Mouse (Mus musculus) cerebellum, postnatal 25 days (tissue): ENCODE results near the gene Eef1akmt3.

Experiments
- DNase-seq, 2 experiments: peaks; one replicate each; pipeline ENCODE4 v3.0.0; 2021; ENCODE audit warnings: mixed read lengths in 2 of 2

Gene Eef1akmt3

DNA sequence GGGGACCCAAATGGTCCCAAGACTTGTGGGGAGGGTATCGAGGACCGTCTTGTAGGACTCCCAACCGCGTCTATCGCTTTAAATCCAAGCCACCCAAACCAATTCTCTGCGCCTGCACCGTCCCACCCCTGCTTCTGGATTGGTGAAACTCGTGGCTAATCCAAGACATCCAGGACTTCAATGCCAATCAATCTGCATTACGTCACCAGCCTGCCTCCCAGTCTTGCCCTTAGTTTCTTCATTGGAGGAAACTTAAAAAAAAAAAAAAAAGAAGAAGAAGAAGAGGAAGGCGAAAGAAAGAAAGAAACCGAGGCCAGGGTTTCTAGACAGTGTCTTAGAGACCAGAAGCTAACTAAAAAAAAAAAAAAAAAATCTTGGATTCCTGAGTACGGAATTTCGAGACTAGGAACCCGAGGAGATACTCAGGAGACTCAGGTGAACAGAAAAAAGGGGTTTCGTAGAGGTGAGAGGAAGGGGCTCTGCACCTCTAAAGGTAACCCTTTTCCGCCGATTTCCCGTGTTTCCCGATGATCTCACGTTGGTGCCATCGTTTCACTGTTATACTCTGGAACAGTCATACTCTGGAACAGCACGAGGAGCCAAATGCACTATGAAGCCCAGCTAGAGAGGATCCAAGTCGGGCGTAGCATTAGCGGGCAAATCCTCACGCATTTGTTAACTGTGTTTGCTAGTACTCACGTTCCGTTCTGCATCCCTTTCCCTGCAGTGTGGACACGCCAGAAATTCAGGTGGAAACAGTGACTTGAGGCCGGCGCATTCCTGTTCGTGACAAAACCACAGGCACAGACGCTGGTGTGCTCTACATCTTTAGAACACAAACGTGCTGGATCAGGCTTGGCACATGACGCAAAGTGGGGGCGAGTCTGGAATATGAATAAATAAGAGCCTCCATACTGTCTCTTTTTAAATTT lies 29.1 kb upstream of the Eef1akmt3 start, which contains the start of gene Tspan31:
Gene Tspan31, minus strand, starts transcription at position 75 of the 932 bp plus-strand sequence.
- peak; percentile 87 to 92 for DNase-seq

DNA sequence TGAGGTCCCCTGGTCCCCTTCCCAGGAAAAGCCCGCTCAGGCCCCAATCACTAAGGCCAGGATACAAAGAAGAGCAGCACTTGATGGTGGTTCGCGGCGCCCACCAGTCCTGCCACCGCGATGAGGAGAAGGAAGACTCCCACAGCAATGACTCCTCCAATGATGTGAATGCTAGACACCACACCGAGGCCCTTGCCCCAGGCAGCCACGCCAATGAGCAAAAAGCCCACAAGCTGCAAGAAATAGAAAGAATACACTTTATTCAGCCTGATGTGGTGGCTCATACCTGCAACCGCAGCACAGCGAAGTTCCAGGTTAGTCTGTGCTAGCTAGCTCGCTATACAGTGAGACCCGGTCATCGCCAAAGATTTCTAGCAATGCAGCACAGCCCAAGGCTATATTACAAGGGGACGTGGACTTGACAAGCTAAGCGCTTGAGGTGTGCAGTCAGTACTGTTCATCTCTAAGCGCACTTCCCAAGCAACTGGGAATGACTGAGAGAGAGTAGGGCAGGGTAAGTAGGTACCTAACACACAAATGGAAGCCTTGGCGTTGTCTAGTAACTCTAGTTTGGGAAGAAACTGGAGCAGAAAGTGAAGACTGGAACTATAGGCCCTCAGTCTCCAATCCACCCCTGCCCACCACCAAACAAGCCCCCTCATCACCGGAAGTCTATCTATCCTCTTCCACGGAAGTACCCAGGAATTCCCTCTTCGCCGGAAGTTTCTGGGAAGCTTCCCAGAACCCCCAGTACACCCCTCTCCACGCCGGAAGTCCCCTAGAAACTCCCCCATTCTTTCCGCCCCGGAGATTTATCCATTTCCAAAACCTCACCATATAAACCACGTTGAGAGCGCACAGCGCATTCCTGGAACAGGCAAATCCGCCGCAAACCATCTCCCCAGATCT lies 28.2 kb upstream of the Eef1akmt3 start:
- DNase-seq, result peak in 1 of 2 experiments; percentile 29

DNA sequence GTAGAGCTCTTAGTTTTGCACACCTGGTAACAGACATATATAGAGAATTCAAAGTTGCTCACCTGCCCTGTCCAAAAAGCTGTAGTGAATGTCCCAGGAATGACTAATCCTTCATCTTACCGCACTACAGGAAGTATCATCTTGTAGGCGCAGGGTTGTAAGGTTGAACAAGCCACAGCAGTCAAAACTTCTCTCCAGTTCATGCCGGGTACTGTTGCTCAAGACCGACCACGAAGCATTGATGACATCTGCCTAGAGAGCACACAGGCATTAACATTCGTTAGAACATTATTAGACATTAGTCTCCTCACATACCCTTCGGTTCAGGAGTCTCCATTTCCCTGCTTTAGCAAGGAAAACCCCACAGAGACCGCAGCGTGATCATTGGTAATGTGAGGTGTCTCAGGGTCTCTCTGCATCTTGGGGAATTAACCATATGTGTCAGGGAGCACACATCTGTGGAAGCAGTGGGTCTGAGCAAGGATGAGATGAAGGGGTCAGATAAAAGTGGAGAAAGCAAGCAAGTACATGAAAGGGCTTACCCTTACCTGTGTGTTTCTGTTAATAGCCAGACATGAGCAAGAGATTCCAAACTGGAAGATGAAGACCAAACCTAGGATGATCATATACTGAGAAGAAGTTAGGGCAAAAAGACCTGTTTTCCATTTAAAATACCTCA lies 27.2 kb upstream of the Eef1akmt3 start:
- DNase-seq, result no peak

GRCm38 (mm10) chr10:127066519-127067018 lies 25.3 kb upstream of the Eef1akmt3 start:
- no peak for DNase-seq

GRCm38 (mm10) chr10:127065981-127066380 lies 24.7 kb upstream of the Eef1akmt3 start:
- no peak for DNase-seq

GRCm38 (mm10) chr10:127063913-127064870 lies 22.9 kb upstream of the Eef1akmt3 start:
- DNase-seq, result peak in 1 of 2 experiments; percentile 43

GRCm38 (mm10) chr10:127063239-127063872 lies 22.0 kb upstream of the Eef1akmt3 start, which contains the start of gene Cdk4:
Gene Cdk4, plus strand, starts transcription at chr10:127063534.
- DNase-seq, result peak; percentile 100

GRCm38 (mm10) chr10:127062503-127062902 lies 21.2 kb upstream of the Eef1akmt3 start:
- no peak for DNase-seq

DNA sequence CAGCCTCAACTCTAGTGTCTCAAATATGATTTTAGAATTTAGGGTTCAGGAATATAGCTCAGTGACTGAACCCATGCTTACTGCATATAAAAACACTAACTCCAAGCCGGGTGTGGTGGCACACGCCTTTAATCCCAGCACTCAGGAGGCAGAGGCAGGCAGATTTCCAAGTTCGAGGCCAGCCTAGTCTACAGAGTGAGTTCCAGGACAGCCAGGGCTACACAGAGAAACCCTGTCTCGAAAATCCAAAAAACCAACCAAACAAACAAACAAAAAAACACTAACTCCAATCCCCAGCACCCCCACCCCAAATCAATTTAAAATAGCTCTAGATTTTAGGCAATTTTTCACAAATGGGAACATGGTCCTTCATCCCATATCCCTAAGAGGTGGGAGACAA lies 20.8 kb upstream of the Eef1akmt3 start:
- peak in 1 of 2 experiments; percentile 38 for DNase-seq

DNA sequence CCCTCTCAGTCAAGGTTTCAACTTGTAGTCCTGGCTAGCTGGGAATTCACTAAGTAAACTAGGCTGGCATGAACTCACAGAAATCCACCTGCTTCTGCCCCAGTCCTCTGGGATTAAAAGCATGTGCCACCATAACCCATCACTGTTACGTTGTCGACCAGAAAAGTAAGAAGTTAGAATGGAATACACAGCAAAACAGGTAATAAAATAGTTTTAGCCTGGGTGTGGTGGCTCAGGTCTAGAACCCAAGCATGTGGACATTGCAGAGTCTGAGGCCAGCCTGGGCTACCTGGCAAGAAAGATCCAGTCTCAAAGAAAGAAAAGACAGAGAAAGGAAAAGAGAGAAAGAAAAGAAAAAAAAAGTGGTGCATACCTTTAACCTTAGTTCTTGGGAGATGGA lies 20.2 kb upstream of the Eef1akmt3 start:
- no peak for DNase-seq

DNA sequence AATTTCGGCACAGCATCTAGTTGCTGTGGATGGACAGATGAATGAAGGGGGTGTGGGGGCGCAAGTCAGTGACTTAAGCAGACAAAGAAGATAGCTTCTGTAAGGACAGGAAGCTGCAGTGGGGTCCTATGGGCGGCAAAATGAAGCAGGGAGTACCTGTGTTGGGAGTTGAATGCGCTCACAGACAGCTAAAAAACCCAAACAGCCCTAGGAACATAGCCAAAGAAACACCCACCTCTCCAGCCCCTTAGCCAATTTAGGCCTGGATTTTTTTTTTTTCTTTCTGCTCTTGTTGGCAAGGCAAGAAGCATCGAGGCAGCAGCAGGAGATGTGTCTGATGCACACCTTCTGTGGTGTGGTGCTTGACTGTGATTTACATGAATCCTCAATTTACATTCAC lies 19.8 kb upstream of the Eef1akmt3 start:
- no peak for DNase-seq

- peak; percentile 88 to 95 for DNase-seq
These were observed 18.9 kb upstream of the Eef1akmt3 start, which contains the start of gene March9 for GRCm38 (mm10) chr10:127059968-127060916. Gene March9, minus strand, starts transcription at chr10:127060184.

GRCm38 (mm10) chr10:127059174-127059967 lies 18.1 kb upstream of the Eef1akmt3 start:
- peak in 1 of 2 experiments; percentile 66 for DNase-seq

- DNase-seq, result peak in 1 of 2 experiments; percentile 39
These were observed 17.4 kb upstream of the Eef1akmt3 start for GRCm38 (mm10) chr10:127058708-127059107.

- DNase-seq, result peak; percentile 83 to 89
These were observed 16.8 kb upstream of the Eef1akmt3 start for GRCm38 (mm10) chr10:127058161-127058560.

GRCm38 (mm10) chr10:127056490-127056889 lies 15.2 kb upstream of the Eef1akmt3 start:
- peak in 1 of 2 experiments; percentile 39 for DNase-seq

- DNase-seq, result no peak
These were observed 14.1 kb upstream of the Eef1akmt3 start for GRCm38 (mm10) chr10:127055406-127055805.

GRCm38 (mm10) chr10:127054646-127055045 lies 13.3 kb upstream of the Eef1akmt3 start:
- DNase-seq, result peak in 1 of 2 experiments; percentile 50
